Mouse (Mus musculus) liver, embryonic 14.5 days (tissue): Measurements from ENCODE around the gene Pcdh19.

ENCODE experiments used
- CTCF ChIP-seq: IDR thresholded peaks from 2 replicates; pipeline ENCODE4 v1.5.1; 2016; ENCODE audit warnings: antibody characterized with exemption, low read depth, control low read depth
- EP300 ChIP-seq: IDR thresholded peaks from 2 replicates; pipeline ENCODE4 v1.6.1; 2016; ENCODE audit warnings: antibody characterized with exemption, low read depth

DNA sequence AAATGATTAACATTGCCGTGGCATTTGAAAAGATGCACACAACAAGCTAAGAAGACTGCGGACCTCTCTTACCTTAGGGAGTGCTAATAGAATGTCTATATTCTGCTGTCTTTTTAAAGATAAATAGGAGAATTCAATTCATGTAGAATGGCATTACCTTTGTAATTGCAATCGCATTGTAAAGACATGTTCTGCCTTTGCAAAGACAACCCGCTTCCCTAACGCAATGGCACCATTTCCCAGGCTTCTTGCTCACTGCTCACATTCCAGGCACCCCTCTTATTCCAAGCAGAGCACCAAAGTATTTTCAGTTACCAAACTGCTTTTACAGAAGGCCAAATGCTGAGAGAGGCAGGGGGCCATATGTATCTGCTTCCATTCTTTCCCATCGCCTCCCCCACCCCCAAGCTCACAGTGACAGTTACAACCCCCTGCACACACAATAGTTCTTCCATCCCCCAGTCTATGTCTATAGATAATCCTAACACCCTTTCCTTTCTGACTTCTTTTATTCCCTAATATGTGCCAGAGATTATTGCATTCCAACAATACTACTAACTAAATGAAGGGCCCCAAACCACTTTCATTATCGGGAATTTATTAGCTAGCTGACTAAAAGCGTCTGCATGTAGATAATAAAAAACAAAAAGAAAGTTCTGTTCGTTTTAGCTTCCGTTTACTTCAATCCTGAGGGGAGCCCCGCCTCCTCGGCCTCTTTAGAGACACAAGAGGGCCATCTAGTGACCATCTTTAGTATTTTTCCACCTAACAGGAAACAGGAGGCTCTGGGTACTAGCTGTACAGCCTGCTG lies 3.0 kb upstream of the Pcdh19 start:
- TF ChIP-seq EP300: no peak
- 0 out of 2 replicates have a peak, but pooled peaks have one; percentile 17 for TF ChIP-seq CTCF
